Mouse (Mus musculus) thymus, adult 2 months (tissue): ENCODE measurements around the gene Kif16b.

Experiments used
- CTCF ChIP-seq: fragments of 200-500 bp; IDR thresholded peaks from 2 replicates; pipeline ENCODE4 v1.5.1; 2012; ENCODE audit warnings: mild to moderate bottlenecking, control low read depth, low read length, moderate library complexity, borderline replicate concordance; ENCODE audit not compliant: control insufficient read depth, poor library complexity, insufficient read depth; ENCODE audit errors: extremely low read depth
- POLR2A ChIP-seq: fragments of 200-500 bp; IDR thresholded peaks from 2 replicates; pipeline ENCODE4 v1.6.1; 2012; ENCODE audit warnings: mild to moderate bottlenecking, low read length, control low read depth, moderate library complexity; ENCODE audit not compliant: control insufficient read depth, poor library complexity, insufficient read depth; ENCODE audit errors: extremely low read depth

- no peak for TF ChIP-seq POLR2A
- no peak for TF ChIP-seq CTCF
These were observed 249.7 kb downstream of the Kif16b start for GRCm38 (mm10) chr2:142651591-142651990.
